Mouse (Mus musculus) layer of hippocampus, postnatal 14 days (tissue): ENCODE data around the gene Pnpla1. TPM values are rescaled to one million over a fixed set of nuclear protein-coding genes. Genes with fewer than 3 reads are reported as not detected.
A peak's percentile ranks its signal among the peaks of the same experiment; 100 is the strongest.
"Not testable (repeated sequence)": the region's sequence is repeated elsewhere in the genome, so short reads cannot be mapped to it uniquely, and the experiment has no call there.

Source experiments
- DNase-seq, 2 experiments: peaks; one replicate each; pipeline ENCODE4 v3.0.0; 2021 to 2022; ENCODE audit warnings: low spot score in 2 of 2, mixed read lengths in 1 of 2
- total RNA-seq, 2 experiments: library from RNA; stranded (reverse); gene quantifications; 2 replicates each; pipeline ENCODE4 v1.2.3; 2021

Gene Pnpla1
- total RNA-seq, 2 experiments from 2014 or later = 0.18 to 0.26 TPM

DNA sequence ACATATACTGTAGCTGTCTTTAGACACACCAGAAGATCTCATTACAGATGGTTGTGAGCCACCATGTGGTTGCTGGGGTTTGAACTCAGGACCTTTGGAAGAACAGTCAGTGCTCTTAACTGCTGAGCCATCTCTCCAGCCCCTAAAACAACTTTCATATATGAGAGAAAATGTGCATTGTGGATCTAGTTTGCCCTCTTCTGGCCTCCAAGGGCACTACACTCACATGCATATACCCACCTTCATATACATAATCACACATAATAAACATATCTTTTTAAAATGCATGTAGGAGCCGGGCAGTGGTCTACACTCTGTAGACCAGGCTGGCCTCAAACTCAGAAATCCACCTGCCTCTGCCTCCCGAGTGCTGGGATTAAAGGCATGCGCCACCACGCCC, 16.3 kb upstream of the Pnpla1 start:
- DNase-seq = not testable (repeated sequence)

GRCm38 (mm10) chr17:28843665-28844064, 14.5 kb upstream of the Pnpla1 start:
- DNase-seq = no peak

GRCm38 (mm10) chr17:28846974-28847617, 11.1 kb upstream of the Pnpla1 start:
- DNase-seq = no peak

GRCm38 (mm10) chr17:28850511-28850910, 7.7 kb upstream of the Pnpla1 start:
- DNase-seq = no peak

DNA sequence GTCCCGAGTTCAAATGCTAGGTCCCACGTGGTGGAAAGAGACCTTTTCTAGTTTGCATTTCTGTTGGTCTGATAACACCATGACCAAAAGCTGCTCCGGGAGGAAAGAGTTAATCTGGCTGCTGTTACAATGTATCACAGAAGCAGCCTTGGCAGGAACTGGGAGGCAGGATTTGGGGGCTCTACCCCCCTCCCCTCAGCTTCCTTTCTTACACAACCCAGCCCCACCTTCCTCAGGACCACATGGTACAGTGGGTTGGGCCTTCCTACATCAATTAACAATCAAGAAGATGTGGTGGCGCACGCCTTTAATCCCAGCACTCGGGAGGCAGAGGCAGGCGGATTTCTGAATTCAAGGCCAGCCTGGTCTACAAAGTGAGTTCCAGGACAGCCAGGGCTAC, 3.8 kb upstream of the Pnpla1 start:
- DNase-seq = no peak

GRCm38 (mm10) chr17:28855166-28855885, 2.9 kb upstream of the Pnpla1 start:
- no peak for DNase-seq

GRCm38 (mm10) chr17:28856030-28856429, 2.2 kb upstream of the Pnpla1 start:
- no peak for DNase-seq

DNA sequence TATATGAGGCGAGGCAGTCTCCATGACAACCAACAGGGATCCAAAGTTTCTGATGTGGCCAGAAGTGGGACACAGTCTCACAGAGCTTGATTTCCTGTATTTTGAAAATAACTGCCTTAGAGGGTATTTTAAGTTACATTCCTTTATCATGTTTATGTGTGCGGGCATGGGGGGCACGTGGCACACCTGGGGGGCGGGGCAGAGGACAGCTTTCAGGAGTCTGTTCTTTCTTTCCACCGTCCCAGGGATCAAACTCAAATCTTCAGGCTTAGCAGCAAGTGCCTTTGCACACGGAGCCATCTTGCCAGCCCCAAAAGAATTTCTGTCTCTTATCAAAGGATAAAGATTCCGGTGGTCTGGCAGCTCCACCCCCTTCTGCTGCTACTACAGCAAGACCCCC, 5.7 kb downstream of the Pnpla1 start:
- no peak for DNase-seq

- no peak for DNase-seq
These were observed 6.3 kb downstream of the Pnpla1 start for GRCm38 (mm10) chr17:28864464-28864863.

GRCm38 (mm10) chr17:28866921-28867320, 8.7 kb downstream of the Pnpla1 start:
- DNase-seq = no peak

- DNase-seq = no peak
These were observed 9.2 kb downstream of the Pnpla1 start for GRCm38 (mm10) chr17:28867381-28867780.

DNA sequence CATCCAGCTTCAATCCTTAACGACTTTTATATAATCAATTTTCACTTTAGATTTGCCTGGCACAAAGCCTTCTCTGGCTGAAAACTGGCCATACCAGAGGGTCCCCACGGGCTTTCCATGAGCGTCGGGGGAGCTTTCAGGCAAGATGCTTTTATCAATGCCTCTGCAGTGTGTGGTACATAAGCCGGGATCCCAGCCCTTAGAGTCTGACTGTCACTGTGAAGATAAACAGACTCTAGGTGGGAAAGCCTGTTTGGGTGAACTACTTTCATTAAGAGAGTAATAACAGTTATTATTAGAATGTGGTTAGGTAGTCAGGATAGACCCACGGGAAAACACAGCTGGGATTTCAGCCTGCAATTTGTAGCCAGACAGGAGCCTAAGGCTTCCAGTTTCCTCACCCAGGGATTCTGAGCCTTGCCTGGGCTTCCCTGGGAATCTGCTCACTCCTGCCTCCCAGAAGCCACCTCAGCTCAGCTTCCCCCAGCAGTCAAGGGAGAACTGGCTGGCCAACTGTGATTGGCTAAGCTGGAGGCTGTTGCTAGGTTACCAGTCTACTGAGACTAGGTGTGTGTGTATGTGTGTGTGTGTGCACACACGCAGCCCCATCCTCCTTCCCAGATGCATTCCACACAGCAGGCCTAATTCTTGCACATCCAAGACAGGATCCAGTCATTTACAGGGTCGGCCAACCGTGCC, 11.3 kb downstream of the Pnpla1 start:
- DNase-seq = peak; percentile 46 to 68

DNA sequence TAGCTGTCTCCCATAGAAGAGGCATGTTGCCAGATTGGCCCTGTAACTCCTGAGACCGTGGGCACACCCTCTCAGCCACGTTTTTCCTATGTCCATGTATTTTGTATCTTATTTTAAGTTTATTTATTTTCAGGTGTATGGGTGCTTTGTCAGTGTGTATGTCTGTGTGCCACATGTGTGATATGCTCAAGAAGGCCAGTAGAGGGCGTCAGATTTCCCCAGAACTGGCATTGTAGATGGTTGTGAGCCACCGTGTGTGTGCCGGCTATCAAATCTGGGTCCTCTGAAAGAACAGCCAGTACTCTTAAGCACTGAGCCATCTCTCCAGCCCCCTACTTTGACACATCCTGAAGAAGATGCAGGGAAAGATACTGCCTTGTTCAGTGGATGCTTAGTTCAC, 12.2 kb downstream of the Pnpla1 start:
- no peak for DNase-seq

DNA sequence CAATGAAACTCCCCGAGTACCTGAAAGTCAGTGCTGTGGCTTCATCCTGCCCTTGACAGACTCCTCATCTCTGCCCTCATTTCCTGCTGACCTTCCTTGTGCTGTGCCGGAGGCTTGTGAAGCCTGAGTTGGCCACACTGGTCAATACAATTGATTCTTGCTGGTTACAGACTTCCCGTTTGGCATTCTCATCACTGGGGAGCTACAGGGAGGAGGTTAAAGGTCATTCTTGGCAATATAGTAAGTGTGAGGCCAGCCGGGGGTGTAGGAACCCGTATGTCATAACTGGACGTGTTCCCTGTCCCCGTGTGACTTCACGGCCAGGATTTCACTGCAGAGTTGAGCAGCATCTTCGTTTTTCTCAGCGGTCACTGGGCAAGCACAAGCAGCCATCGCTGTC, 13.6 kb downstream of the Pnpla1 start:
- DNase-seq = no peak

GRCm38 (mm10) chr17:28872322-28872721, 14.1 kb downstream of the Pnpla1 start:
- DNase-seq = no peak

DNA sequence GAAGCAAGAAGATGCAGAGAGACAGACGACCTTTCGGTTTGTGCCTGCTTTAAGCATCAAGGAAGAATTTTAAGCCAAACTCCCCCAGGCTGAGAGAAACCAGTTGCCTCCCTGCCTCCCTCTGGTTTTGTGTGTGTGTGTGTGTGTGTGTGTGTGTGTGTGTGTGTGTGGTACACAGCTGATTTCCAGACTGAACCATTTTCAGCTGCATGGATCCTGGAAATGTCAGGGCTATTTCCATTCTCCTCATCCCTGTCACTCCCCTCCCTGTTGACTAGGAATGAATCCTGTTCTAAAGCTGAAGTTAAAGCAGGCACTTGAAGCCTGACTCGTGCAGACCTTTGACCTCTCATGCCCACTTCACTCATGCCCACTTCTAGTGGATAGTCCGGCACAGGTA, 16.0 kb downstream of the Pnpla1 start:
- no peak for DNase-seq

DNA sequence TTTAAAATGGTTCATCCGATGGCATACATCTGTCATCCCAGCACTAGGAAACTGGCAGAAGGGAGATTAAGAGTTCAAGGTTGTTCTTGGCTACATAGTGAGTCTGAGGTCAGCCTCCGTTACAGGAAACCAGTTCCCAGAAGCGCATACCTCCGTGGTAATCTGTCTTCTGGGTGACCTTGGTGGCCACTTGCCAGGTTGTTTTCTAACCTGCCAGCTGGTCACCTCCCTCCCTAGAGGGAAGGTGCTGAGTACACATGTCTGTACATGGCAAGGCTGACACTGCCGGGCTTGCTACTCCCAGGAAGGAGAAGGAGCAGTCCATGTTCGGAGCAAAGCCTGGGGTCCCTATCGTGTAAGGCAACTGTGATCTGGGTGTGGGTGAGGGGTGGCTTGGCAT, 16.6 kb downstream of the Pnpla1 start:
- DNase-seq = no peak

DNA sequence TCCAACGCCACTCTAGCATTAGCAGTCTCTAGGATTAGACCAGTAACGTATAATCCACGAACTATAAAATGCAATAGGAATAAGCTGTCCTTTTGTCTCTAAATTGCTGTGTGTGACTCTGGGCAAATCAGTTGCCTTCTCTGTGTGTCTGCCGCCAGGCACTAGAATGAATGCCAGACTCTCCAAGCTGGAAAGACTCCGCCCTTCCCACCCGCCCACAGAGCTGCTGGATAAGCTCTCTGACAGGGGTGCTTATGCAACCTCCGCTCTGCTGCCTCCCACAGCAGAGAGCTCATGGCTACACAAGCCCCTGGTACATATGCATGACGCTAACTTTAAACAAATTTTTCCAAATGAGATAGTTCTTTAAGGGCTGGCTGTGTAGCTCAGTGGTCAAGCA, 17.1 kb downstream of the Pnpla1 start:
- DNase-seq = peak; percentile 68 to 77

DNA sequence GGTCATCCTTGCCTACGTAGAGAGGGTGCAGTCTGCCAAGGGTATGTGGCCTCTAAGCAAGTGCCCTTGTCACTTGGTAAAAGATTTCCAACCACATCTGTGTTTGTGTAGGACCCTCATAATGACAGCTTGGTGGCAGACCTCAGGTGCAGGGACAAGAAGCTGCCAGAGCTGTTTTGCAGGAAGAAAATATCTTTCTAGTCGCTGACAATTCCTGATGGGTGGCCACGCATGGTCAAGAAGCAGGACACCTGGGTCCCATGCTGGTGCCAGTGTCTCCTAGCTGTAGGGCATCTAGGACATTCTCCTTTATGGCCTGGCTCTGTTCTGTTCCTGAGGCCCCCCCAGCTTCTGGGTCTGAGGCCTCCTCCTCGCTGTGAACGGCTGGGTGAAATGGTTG, 18.1 kb downstream of the Pnpla1 start:
- DNase-seq = no peak

- DNase-seq = peak in 1 of 2 experiments; percentile 40
These were observed 18.6 kb downstream of the Pnpla1 start for GRCm38 (mm10) chr17:28876821-28877220.

GRCm38 (mm10) chr17:28879931-28880391, 21.8 kb downstream of the Pnpla1 start:
- peak; percentile 65 for DNase-seq

DNA sequence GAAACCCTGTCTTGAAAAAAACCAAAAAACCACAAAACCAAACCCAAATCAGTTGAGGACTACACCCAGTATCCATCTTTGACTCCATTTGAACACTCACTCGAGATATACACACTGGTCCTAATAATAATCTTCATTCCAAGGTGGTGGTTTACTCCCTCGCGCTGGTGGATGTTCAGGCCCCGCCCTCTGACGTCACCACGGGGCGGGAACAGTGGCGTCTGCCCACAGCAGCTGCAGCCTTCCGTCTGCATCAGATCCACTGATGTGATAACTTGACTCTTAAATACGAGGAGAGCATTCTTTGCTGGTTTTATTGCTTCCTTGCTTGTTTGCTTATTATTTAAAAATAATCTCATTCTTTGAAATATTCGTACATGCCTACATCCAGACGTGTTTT, 24.1 kb downstream of the Pnpla1 start:
- no peak for DNase-seq
